Mouse (Mus musculus): ENCODE results near the gene Afmid. TPM values are rescaled to one million over a fixed set of nuclear protein-coding genes. Genes with fewer than 3 reads are reported as not detected.

The Afmid gene
- total and polyA plus RNA-seq, 3 experiments: 5.0 to 7.5 (median 7.3) TPM

GRCm38 (mm10) chr11:117809407-117810311 is 16.1 kb upstream of the Afmid start, which contains the start of the genes Gm20708 and Syngr2 (continued):
- TF ChIP-seq MAFK (IDR thresholded peaks at IDR 0.05; ENCODE audit: insufficient replicate concordance, low read length): no peak

- peaks cover 56% of the 10 kb centered on the region for H3K79me2 ChIP-seq (replicated peaks; ENCODE audit: control insufficient read depth, extremely low read depth, insufficient read depth, poor library complexity, severe bottlenecking)
- no peaks in the 10 kb centered on the region for H3K27me3 ChIP-seq (replicated peaks)
- DNase-seq (ENCODE audit: extremely low read depth): peak; percentile 94
- H3K36me3 ChIP-seq (replicated peaks in 1 of 2; ENCODE audit: control insufficient read depth in 1 of 2, insufficient read depth in 1 of 2, low read length in 1 of 2): peaks cover 41 to 57% of the 10 kb centered on the region in 2 experiments
- peak overlapping the region; percentile 80 to 98 (median 93) for H3K4me3 ChIP-seq (replicated peaks in 1 of 3; ENCODE audit: low read depth in 2 of 3, low read length in 2 of 3, poor library complexity in 1 of 3)
- H3K9ac ChIP-seq (ENCODE audit: insufficient read depth, low read depth): peak overlapping the region; percentile 73
- H3K9me3 ChIP-seq (replicated peaks; ENCODE audit: low read length): no peaks in the 10 kb centered on the region
- in situ Hi-C loops (cut with MboI; ENCODE audit: low pct_ligation_motif_present, low pct_unique_long_range_greater_than_20kb, low sequenced_read_pairs): no loop called here
- peak overlapping the region; percentile 67 for H3K4me2 ChIP-seq (ENCODE audit: insufficient read depth, low read depth, poor library complexity, severe bottlenecking)
- H3K4me1 ChIP-seq (ENCODE audit: control insufficient read depth in 1 of 2, insufficient read depth in 2 of 2): peaks cover 28 to 83% of the 10 kb centered on the region in 2 experiments
- dilution Hi-C loops (cut with MboI; ENCODE audit: extremely low pct_ligation_motif_present, extremely low pct_unique_long_range_greater_than_20kb, low sequenced_read_pairs): no loop called here
- peak overlapping the region; percentile 68 for H3K27ac ChIP-seq (ENCODE audit: insufficient read depth, low read depth)
- TF ChIP-seq JUND (conservative IDR thresholded peaks at IDR 0.05; ENCODE audit: low read depth, low read length): no peak
- peak; percentile 95 for TF ChIP-seq POLR2AphosphoS2 (IDR thresholded peaks at IDR 0.05; ENCODE audit: low read depth, low read length)
- TF ChIP-seq ZKSCAN1 (IDR thresholded peaks at IDR 0.05; ENCODE audit: borderline replicate concordance, low read depth, low read length): no peak
- 0 out of 2 replicates have a peak, but pooled peaks have one; percentile 29 for TF ChIP-seq KAT2A (IDR thresholded peaks at IDR 0.05; ENCODE audit: insufficient replicate concordance, low read length)
- peak; percentile 94 for TF ChIP-seq ZMIZ1 (IDR thresholded peaks at IDR 0.05; ENCODE audit: low read depth, low read length)
- TF ChIP-seq MYC (IDR thresholded peaks at IDR 0.05; ENCODE audit: low read depth, low read length): no peak
- TF ChIP-seq BHLHE40 (IDR thresholded peaks at IDR 0.05; ENCODE audit: low read depth, low read length): peak; percentile 29; the same call in 1 of the 2 replicates
- no peak for TF ChIP-seq E2F4 (IDR thresholded peaks at IDR 0.05; ENCODE audit: insufficient replicate concordance, low read depth, low read length)
- TF ChIP-seq CTCF (conservative IDR thresholded peaks at IDR 0.05 in 1 of 2, IDR thresholded peaks at IDR 0.05 in 1 of 2; ENCODE audit: low read depth in 2 of 2, low read length in 2 of 2): peak in 1 of 2 experiments; percentile 45; a peak in 2 of 4 replicates
- no peak; the same call in 1 of the 2 replicates for TF ChIP-seq CHD1 (IDR thresholded peaks at IDR 0.05; ENCODE audit: low read depth, low read length)
- TF ChIP-seq MEF2A (IDR thresholded peaks at IDR 0.05; ENCODE audit: borderline replicate concordance, low read depth, low read length): no peak
- TF ChIP-seq MXI1 (IDR thresholded peaks at IDR 0.05; ENCODE audit: low read depth, low read length): no peak; the same call in 1 of the 2 replicates
- TF ChIP-seq RAD21 (IDR thresholded peaks at IDR 0.05; ENCODE audit: low read depth, low read length): no peak; the same call in 1 of the 2 replicates
- peak; percentile 43 for TF ChIP-seq UBTF (IDR thresholded peaks at IDR 0.05; ENCODE audit: low read depth, low read length)
- peak; percentile 62 for TF ChIP-seq POLR2A (IDR thresholded peaks at IDR 0.05; ENCODE audit: low read depth, low read length)
- TF ChIP-seq ETS1 (conservative IDR thresholded peaks at IDR 0.05; ENCODE audit: low read depth, low read length): no peak; the same call in 1 of the 2 replicates
- TF ChIP-seq EP300 (IDR thresholded peaks at IDR 0.05; ENCODE audit: low read length): no peak
- TF ChIP-seq NELFE (IDR thresholded peaks at IDR 0.05; ENCODE audit: low read depth, low read length): peak; percentile 52; the same call in 1 of the 2 replicates
- TF ChIP-seq PAX5 (IDR thresholded peaks at IDR 0.05; ENCODE audit: low read length): no peak
- no peak for TF ChIP-seq ZC3H11A (IDR thresholded peaks at IDR 0.05; ENCODE audit: low read depth, low read length)
- TF ChIP-seq ELF1 (IDR thresholded peaks at IDR 0.05; ENCODE audit: low read depth, low read length): peak; percentile 86
- TF ChIP-seq MAX (IDR thresholded peaks at IDR 0.05; ENCODE audit: low read length): no peak; the same call in 1 of the 2 replicates
- peak; percentile 54; the same call in 1 of the 2 replicates for TF ChIP-seq TBP (conservative IDR thresholded peaks at IDR 0.05; ENCODE audit: low read depth, low read length)
- no peak for TF ChIP-seq MAFK (IDR thresholded peaks at IDR 0.05; ENCODE audit: insufficient replicate concordance, low read length)
- peak; percentile 49; the same call in 1 of the 2 replicates for TF ChIP-seq IRF4 (IDR thresholded peaks at IDR 0.05; ENCODE audit: low read depth, low read length)
- TF ChIP-seq RCOR1 (conservative IDR thresholded peaks at IDR 0.05; ENCODE audit: low read depth, low read length): no peak
- TF ChIP-seq SIN3A (IDR thresholded peaks at IDR 0.05; ENCODE audit: low read length): no peak; the same call in 1 of the 2 replicates
- no peak for TF ChIP-seq JUN (IDR thresholded peaks at IDR 0.05; ENCODE audit: insufficient read depth, low read depth, low read length)
- 0 out of 2 replicates have a peak, but pooled peaks have one; percentile 68 for TF ChIP-seq CHD2 (IDR thresholded peaks at IDR 0.05; ENCODE audit: low read length)
- TF ChIP-seq HCFC1 (IDR thresholded peaks at IDR 0.05; ENCODE audit: low read depth, low read length): peak; percentile 32; the same call in 1 of the 2 replicates
- TF ChIP-seq SMC3 (IDR thresholded peaks at IDR 0.05; ENCODE audit: low read depth, low read length): peak; percentile 5
- TF ChIP-seq MAZ (IDR thresholded peaks at IDR 0.05; ENCODE audit: low read depth, low read length): 0 out of 2 replicates have a peak, but pooled peaks have one; percentile 75
- no peak for TF ChIP-seq USF1 (IDR thresholded peaks at IDR 0.05; ENCODE audit: low read depth, low read length)
These were observed 15.2 kb upstream of the Afmid start for GRCm38 (mm10) chr11:117810401-117811046.
